Mouse (Mus musculus): Measurements from ENCODE around the gene Brca2. TPM values are rescaled to one million over a fixed set of nuclear protein-coding genes. Genes with fewer than 3 reads are reported as not detected.

The Brca2 gene
- polyA plus RNA-seq, 1 experiment from 2014 or later: 12.7 TPM

DNA sequence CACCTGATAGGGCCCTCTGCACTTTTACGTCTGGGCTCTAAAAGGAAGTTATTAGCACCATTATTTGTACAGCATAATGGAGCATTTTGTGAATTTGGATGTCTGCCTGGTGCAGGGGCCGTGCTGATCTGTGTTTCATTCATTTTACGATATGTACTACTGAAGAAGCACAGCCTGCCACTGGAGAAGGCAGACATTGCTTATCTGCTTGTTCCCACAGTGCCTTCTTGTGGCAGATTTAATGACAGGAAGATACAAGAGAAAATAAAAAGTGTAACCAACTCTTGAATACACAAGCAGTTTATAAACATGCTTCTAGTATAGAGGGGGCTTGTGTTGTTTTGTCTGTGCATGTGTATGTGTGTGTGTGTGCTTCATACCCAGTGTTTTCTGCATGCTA is 29.2 kb downstream of the Brca2 start:
- Histone ChIP-seq H3K4me3 (ENCODE audit: low read depth, low read length) (no peak overlapping the region), H3K9me3 (ENCODE audit: control insufficient read depth, low read length) (no peaks in the 10 kb centered on the region), H3K27ac (ENCODE audit: low read depth, low read length) (no peak overlapping the region), H3K36me3 (ENCODE audit: control insufficient read depth, insufficient read depth, low read length) (peaks cover 10% of the 10 kb centered on the region; the same call in 1 of the 2 replicates), H3K4me2 (ENCODE audit: low read depth, low read length) (no peak overlapping the region), H3K9ac (replicated peaks; ENCODE audit: low read depth, low read length) (no peak overlapping the region), H3K4me1 (ENCODE audit: control insufficient read depth, insufficient read depth, low read length) (no peaks in the 10 kb centered on the region), H3K27me3 (ENCODE audit: control insufficient read depth, insufficient read depth, low read length) (no peaks in the 10 kb centered on the region)
- WGBS: 58% methylated on average over 3 of the region's 3 CpGs
- no peak for ATAC-seq (ENCODE audit: low read depth)

DNA sequence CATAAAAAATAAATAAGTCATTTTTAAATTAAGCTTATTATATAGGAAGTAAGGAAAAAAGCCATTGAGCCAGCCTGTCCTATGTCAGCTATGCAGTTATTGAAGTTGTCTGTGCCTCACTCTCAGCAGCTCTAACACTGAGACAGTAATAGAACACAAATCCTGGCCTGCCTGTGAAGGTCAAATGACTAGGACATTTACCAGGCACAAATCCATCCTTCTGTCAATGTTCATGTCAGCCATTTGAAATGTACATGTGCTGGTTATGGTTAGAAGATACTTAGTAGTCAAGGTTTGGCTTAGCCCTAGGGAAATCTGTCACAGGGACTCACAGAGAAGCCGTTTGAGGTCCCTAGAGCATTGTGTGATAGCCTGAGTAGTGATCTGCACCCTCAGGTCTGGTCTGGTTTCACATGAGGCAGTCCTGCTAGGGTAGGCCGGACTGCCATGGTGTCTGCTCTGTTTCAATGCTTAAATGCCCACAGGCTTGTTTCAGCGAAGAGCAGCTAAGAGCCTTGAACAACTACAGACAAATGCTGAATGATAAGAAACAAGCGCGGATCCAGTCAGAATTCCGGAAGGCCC is 37.2 kb downstream of the Brca2 start:
- Histone ChIP-seq H3K4me3 (ENCODE audit: low read depth, low read length) (no peak overlapping the region), H3K9me3 (ENCODE audit: control insufficient read depth, low read length) (no peaks in the 10 kb centered on the region)
- 93% methylated on average over 6 of the region's 6 CpGs for WGBS

DNA sequence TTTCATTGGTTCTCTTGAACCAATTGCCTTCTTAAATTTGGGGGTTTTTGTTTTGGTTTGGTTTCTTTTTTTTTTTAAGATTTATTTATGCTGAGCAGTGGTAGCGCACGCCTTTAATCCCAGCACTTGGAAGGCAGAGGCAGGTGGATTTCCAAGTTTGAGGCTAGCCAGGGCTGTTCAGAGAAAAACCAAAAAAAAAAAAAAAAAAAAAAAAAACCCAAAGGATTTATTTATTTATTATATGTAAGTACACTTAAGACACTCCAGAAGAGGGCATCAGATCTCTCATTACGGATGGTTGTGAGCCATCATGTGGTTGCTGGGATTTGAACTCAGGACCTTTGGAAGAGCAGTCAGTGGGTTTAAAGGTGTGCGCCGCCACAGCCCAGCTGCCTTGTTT is 38.4 kb downstream of the Brca2 start:
- no peak overlapping the region for H3K4me3 ChIP-seq (ENCODE audit: low read depth, low read length)
- H3K27ac ChIP-seq (ENCODE audit: low read depth, low read length): no peak overlapping the region
- H3K9ac ChIP-seq (replicated peaks; ENCODE audit: low read depth, low read length): no peak overlapping the region
- no peaks in the 10 kb centered on the region for H3K4me1 ChIP-seq (ENCODE audit: control insufficient read depth, insufficient read depth, low read length)
- no peaks in the 10 kb centered on the region for H3K9me3 ChIP-seq (ENCODE audit: control insufficient read depth, low read length)
- over 99% methylated on average over 5 of the region's 5 CpGs for WGBS
- no peaks in the 10 kb centered on the region for H3K27me3 ChIP-seq (ENCODE audit: control insufficient read depth, insufficient read depth, low read length)
- ATAC-seq (ENCODE audit: low read depth): no peak
- H3K4me2 ChIP-seq (ENCODE audit: low read depth, low read length): no peak overlapping the region
- H3K36me3 ChIP-seq (ENCODE audit: control insufficient read depth, insufficient read depth, low read length): peaks cover 5% of the 10 kb centered on the region; the same call in 1 of the 2 replicates

More for the DNA sequence above, 37.2 kb downstream of the Brca2 start:
- no peaks in the 10 kb centered on the region for H3K27me3 ChIP-seq (ENCODE audit: control insufficient read depth, insufficient read depth, low read length)
- H3K4me1 ChIP-seq (ENCODE audit: control insufficient read depth, insufficient read depth, low read length): no peaks in the 10 kb centered on the region
- H3K9ac ChIP-seq (replicated peaks; ENCODE audit: low read depth, low read length): no peak overlapping the region
- no peak overlapping the region for H3K27ac ChIP-seq (ENCODE audit: low read depth, low read length)
- H3K36me3 ChIP-seq (ENCODE audit: control insufficient read depth, insufficient read depth, low read length): peaks cover 5% of the 10 kb centered on the region; the same call in 1 of the 2 replicates
- no peak overlapping the region for H3K4me2 ChIP-seq (ENCODE audit: low read depth, low read length)
- ATAC-seq (ENCODE audit: low read depth): no peak

DNA sequence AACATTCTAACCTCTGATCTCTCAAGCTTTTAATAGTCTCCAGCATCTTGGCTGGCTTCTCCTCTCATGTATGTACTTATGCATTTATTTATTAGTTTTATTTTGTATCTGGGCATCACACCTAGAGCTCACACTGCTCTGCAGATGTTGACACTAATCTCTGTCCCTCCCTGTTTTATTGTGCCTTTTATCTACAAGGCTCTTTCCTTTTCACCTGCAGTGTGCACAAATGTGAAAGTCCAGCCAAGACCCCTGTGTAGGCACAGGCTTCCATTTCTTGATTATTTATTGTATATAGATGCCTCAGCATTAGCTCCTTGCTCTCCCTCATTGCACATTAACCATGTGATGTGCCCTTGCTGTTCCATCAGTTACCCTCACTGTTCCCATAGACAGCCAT is 38.9 kb downstream of the Brca2 start:
- no peak overlapping the region for H3K4me3 ChIP-seq (ENCODE audit: low read depth, low read length)
- H3K9ac ChIP-seq (replicated peaks; ENCODE audit: low read depth, low read length): no peak overlapping the region
- H3K4me2 ChIP-seq (ENCODE audit: low read depth, low read length): no peak overlapping the region
- no peaks in the 10 kb centered on the region for H3K4me1 ChIP-seq (ENCODE audit: control insufficient read depth, insufficient read depth, low read length)
- H3K27me3 ChIP-seq (ENCODE audit: control insufficient read depth, insufficient read depth, low read length): no peaks in the 10 kb centered on the region
- H3K27ac ChIP-seq (ENCODE audit: low read depth, low read length): no peak overlapping the region
- peaks cover 5% of the 10 kb centered on the region; the same call in 1 of the 2 replicates for H3K36me3 ChIP-seq (ENCODE audit: control insufficient read depth, insufficient read depth, low read length)
- ATAC-seq (ENCODE audit: low read depth): no peak
- H3K9me3 ChIP-seq (ENCODE audit: control insufficient read depth, low read length): no peaks in the 10 kb centered on the region

DNA sequence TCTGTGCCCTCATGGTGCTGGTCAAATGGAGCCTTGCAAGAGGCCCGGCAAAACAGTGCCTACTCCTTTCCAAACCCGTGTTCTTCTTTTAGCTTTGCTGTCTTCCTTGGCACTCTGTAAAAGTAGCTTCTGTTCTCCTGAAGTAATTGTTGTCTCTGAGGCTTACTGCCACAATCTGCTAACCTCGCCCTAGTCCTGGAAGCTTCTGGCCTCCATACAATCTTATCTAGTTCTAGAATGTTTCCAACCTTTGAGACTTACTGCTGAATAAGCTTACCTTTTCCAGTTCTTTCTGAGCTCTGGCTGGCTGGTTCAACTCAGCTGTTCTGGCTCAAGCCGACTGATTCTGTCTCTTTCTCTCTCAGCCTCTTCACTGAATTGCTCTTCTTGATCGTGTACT is 39.4 kb downstream of the Brca2 start:
- no peaks in the 10 kb centered on the region for H3K4me1 ChIP-seq (ENCODE audit: control insufficient read depth, insufficient read depth, low read length)
- ATAC-seq (ENCODE audit: low read depth): no peak
- H3K27me3 ChIP-seq (ENCODE audit: control insufficient read depth, insufficient read depth, low read length): no peaks in the 10 kb centered on the region
- H3K4me2 ChIP-seq (ENCODE audit: low read depth, low read length): no peak overlapping the region
- 96% methylated on average over 5 of the region's 5 CpGs for WGBS
- no peaks in the 10 kb centered on the region for H3K9me3 ChIP-seq (ENCODE audit: control insufficient read depth, low read length)
- H3K4me3 ChIP-seq (ENCODE audit: low read depth, low read length): no peak overlapping the region
- H3K27ac ChIP-seq (ENCODE audit: low read depth, low read length): no peak overlapping the region
- H3K9ac ChIP-seq (replicated peaks; ENCODE audit: low read depth, low read length): no peak overlapping the region
- H3K36me3 ChIP-seq (ENCODE audit: control insufficient read depth, insufficient read depth, low read length): peaks cover 6% of the 10 kb centered on the region; the same call in 1 of the 2 replicates

DNA sequence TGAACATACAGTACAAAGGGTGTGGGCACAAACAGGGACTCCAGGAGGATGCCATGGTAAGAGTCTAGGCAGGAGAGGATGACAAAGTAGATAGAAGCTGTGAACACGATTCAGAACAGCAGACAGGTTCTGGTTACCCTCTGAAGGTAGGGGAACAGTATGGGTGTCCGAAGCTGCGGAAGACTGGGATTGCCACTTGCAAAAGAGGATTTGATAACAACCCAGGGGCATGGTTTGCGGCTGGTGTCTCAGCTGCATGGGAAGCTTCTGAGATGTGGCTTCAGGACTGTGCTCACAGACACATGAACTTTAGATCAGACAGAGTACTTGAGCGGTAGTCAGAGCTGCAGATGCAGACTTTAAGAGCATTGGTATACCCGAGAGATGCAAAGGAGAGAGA is 42.0 kb downstream of the Brca2 start:
- Histone ChIP-seq H3K4me3 (ENCODE audit: low read depth, low read length) (no peak overlapping the region), H3K4me1 (ENCODE audit: control insufficient read depth, insufficient read depth, low read length) (no peaks in the 10 kb centered on the region), H3K36me3 (ENCODE audit: control insufficient read depth, insufficient read depth, low read length) (peaks cover 13% of the 10 kb centered on the region; the same call in 1 of the 2 replicates), H3K9me3 (ENCODE audit: control insufficient read depth, low read length) (no peaks in the 10 kb centered on the region), H3K27me3 (ENCODE audit: control insufficient read depth, insufficient read depth, low read length) (no peaks in the 10 kb centered on the region), H3K9ac (replicated peaks; ENCODE audit: low read depth, low read length) (no peak overlapping the region), H3K4me2 (ENCODE audit: low read depth, low read length) (no peak overlapping the region), H3K27ac (ENCODE audit: low read depth, low read length) (no peak overlapping the region)
- no peak for ATAC-seq (ENCODE audit: low read depth)
- WGBS: 96% methylated on average over 6 of the region's 6 CpGs

DNA sequence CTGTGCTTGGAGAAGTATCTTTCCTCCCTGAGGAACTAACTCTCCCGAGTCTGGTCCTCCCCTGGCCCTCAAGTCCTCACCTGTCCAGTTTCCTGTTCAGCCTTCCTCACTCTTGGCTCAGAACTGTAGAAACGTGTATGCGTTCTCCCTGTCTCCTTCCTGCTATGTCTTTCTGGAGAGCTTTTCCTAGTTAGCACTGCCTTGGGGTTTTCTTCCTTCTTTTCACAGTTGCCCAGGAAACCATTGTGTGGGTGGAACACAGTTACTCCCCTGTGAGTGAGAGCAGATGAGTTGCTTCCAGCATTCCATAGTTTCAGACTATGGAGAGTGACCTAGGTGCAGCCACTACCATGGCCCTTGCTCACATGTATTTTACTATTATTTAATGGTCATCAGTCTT is 43.8 kb downstream of the Brca2 start:
- 55% methylated on average over 3 of the region's 3 CpGs for WGBS
- no peak overlapping the region for H3K4me2 ChIP-seq (ENCODE audit: low read depth, low read length)
- H3K27me3 ChIP-seq (ENCODE audit: control insufficient read depth, insufficient read depth, low read length): no peaks in the 10 kb centered on the region
- no peak overlapping the region for H3K9ac ChIP-seq (replicated peaks; ENCODE audit: low read depth, low read length)
- H3K4me3 ChIP-seq (ENCODE audit: low read depth, low read length): no peak overlapping the region
- H3K36me3 ChIP-seq (ENCODE audit: control insufficient read depth, insufficient read depth, low read length): 0 out of 2 replicates have a peak, but pooled peaks cover 13% of the 10 kb centered on the region
- H3K4me1 ChIP-seq (ENCODE audit: control insufficient read depth, insufficient read depth, low read length): no peaks in the 10 kb centered on the region
- H3K9me3 ChIP-seq (ENCODE audit: control insufficient read depth, low read length): no peaks in the 10 kb centered on the region
- H3K27ac ChIP-seq (ENCODE audit: low read depth, low read length): no peak overlapping the region
- no peak for ATAC-seq (ENCODE audit: low read depth)

DNA sequence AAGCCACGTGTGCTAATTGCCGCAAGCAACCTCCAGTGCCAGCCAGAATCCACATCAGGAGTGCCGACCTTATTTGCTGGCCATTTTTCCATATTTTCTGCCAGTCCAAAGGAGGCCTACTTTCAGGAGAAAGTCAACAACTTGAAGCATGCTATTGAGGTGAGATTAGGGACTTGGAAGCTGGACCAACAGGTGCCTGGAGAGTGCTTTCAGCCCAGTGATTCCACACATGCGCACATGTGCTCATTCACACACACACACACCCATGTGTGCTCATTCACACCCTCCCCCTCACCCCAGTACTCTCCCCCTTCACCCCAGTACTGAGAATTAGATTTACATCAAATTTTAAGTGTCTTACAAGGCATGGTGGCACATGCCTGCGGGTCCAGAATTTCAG is 44.5 kb downstream of the Brca2 start:
- H3K27me3 ChIP-seq (ENCODE audit: control insufficient read depth, insufficient read depth, low read length): no peaks in the 10 kb centered on the region
- no peak overlapping the region for H3K4me3 ChIP-seq (ENCODE audit: low read depth, low read length)
- no peak overlapping the region for H3K4me2 ChIP-seq (ENCODE audit: low read depth, low read length)
- 94% methylated on average over 5 of the region's 5 CpGs for WGBS
- H3K9ac ChIP-seq (replicated peaks; ENCODE audit: low read depth, low read length): no peak overlapping the region
- no peaks in the 10 kb centered on the region for H3K4me1 ChIP-seq (ENCODE audit: control insufficient read depth, insufficient read depth, low read length)
- no peak overlapping the region for H3K27ac ChIP-seq (ENCODE audit: low read depth, low read length)
- H3K9me3 ChIP-seq (ENCODE audit: control insufficient read depth, low read length): no peaks in the 10 kb centered on the region
- 0 out of 2 replicates have a peak, but pooled peaks cover 8% of the 10 kb centered on the region for H3K36me3 ChIP-seq (ENCODE audit: control insufficient read depth, insufficient read depth, low read length)
- ATAC-seq (ENCODE audit: low read depth): no peak

DNA sequence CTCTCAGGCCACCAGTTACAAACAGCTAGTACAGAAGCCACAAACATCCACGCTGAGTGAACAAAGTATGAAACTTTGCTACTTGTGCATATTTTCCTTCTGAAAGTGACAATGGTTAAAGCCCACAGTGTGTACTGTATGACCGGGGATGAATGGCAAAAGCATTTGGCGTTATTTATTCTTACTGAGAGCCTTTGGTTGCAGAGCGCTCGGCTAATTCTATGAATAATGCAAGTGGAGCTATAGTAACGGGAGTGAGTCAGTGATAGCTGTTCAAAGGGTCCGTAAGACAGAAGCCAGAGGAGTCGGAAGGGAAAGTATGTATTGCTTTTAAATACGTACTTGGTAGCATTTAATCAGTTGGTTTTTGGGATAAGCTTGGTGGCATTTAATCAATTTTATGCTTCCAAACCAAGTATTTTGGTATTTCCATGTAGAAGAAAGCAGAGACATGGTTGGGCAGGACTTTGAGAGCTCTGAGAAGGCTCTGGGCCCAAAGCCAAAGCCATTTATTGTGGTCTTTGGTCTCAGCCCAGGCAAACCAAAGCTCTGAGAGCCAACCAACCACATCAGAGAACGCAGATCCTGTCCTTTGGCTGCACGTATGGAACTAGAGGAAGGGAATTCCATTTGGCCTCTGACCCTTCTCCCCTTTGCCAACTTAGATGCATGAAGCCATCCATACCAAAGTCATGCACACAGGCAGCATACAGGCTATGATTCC is 48.2 kb downstream of the Brca2 start:
- WGBS: 75% methylated on average over 11 of the region's 11 CpGs
- ATAC-seq (ENCODE audit: low read depth): no peak
- Histone ChIP-seq H3K27me3 (ENCODE audit: control insufficient read depth, insufficient read depth, low read length) (no peaks in the 10 kb centered on the region), H3K4me2 (ENCODE audit: low read depth, low read length) (no peak overlapping the region), H3K9ac (replicated peaks; ENCODE audit: low read depth, low read length) (no peak overlapping the region), H3K9me3 (ENCODE audit: control insufficient read depth, low read length) (no peaks in the 10 kb centered on the region), H3K4me3 (ENCODE audit: low read depth, low read length) (no peak overlapping the region), H3K36me3 (ENCODE audit: control insufficient read depth, insufficient read depth, low read length) (peaks cover 11% of the 10 kb centered on the region; the same call in 1 of the 2 replicates), H3K27ac (ENCODE audit: low read depth, low read length) (no peak overlapping the region), H3K4me1 (ENCODE audit: control insufficient read depth, insufficient read depth, low read length) (no peaks in the 10 kb centered on the region)
